Mouse (Mus musculus) lung, adult 2 months (tissue): Measurements from ENCODE around the gene Sorbs2.

Source experiments
- CTCF ChIP-seq: fragments of 200-500 bp; IDR thresholded peaks from 2 replicates; pipeline ENCODE4 v1.5.1; 2011; ENCODE audit warnings: mild to moderate bottlenecking, low read length, control low read depth; ENCODE audit not compliant: insufficient read depth
- POLR2A ChIP-seq: fragments of 200-500 bp; IDR thresholded peaks from 2 replicates; pipeline ENCODE4 v1.6.1; 2011; ENCODE audit warnings: low read depth, mild to moderate bottlenecking, control low read depth, low read length, borderline replicate concordance; ENCODE audit errors: extremely low read depth

GRCm38 (mm10) chr8:45626406-45626805 is 118.8 kb downstream of the Sorbs2 start:
- TF ChIP-seq POLR2A: no peak
- no peak for TF ChIP-seq CTCF
